Mouse (Mus musculus): ENCODE results near the gene Rab31. TPM values are rescaled to one million over a fixed set of nuclear protein-coding genes. Genes with fewer than 3 reads are reported as not detected.
"Not testable (repeated sequence)": the region's sequence is repeated elsewhere in the genome, so short reads cannot be mapped to it uniquely, and the experiment has no call there.

The Rab31 gene
- polyA plus RNA-seq, 1 experiment from 2014 or later: 36.7 TPM

- Histone ChIP-seq H3K27ac (no peak overlapping the region), H3K36me3 (no peaks in the 10 kb centered on the region), H3K4me3 (no peak overlapping the region), H3K4me1 (no peaks in the 10 kb centered on the region), H3K9me3 (no peaks in the 10 kb centered on the region), H3K4me2 (no peak overlapping the region), H3K27me3 (no peaks in the 10 kb centered on the region), H3K9ac (no peak overlapping the region)
- 77% methylated on average over 6 of the region's 6 CpGs for WGBS
- no peak for ATAC-seq (ENCODE audit: borderline replicate concordance, extremely low read depth, low FRiP score, low TSS enrichment)
Measured at GRCm38 (mm10) chr17:65629943-65630342, 142.6 kb downstream of the Rab31 start.

GRCm38 (mm10) chr17:65628823-65629532, 143.6 kb downstream of the Rab31 start:
- H3K4me1 ChIP-seq; H3K27ac ChIP-seq; H3K9ac ChIP-seq; H3K27me3 ChIP-seq; H3K36me3 ChIP-seq; ATAC-seq (ENCODE audit: borderline replicate concordance, extremely low read depth, low FRiP score, low TSS enrichment); H3K9me3 ChIP-seq; H3K4me3 ChIP-seq; H3K4me2 ChIP-seq: not testable (repeated sequence)
- WGBS: 59% methylated on average over 13 of the region's 13 CpGs

DNA sequence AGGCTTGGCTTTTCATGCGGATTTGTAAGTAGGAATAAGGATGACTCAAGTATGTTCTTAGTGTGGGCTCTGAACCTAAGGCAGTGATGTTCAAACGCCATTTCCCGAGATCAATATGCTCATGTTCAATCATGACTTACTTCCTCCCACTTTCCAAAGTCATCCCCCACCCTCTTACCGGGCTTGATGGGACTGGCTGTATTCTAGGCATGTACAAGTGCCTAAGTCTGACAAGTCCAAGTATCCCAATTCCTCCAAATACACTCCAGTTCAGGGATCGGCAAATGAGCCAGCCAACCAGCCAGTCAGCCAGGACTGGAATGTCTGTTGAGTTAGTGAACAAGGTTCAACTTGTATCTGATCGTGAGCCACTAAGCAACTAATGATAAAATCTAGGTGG, 146.3 kb downstream of the Rab31 start:
- Histone ChIP-seq H3K36me3 (no peaks in the 10 kb centered on the region), H3K4me2 (no peak overlapping the region)
- 85% methylated on average over 6 of the region's 6 CpGs for WGBS

GRCm38 (mm10) chr17:65625563-65625962, 147.0 kb downstream of the Rab31 start:
- H3K4me3 ChIP-seq: no peak overlapping the region
- H3K27ac ChIP-seq: no peak overlapping the region
- H3K9ac ChIP-seq: no peak overlapping the region
- ATAC-seq (ENCODE audit: borderline replicate concordance, extremely low read depth, low FRiP score, low TSS enrichment): no peak
- H3K36me3 ChIP-seq: no peaks in the 10 kb centered on the region
- no peaks in the 10 kb centered on the region for H3K27me3 ChIP-seq
- no peaks in the 10 kb centered on the region for H3K4me1 ChIP-seq
- no peak overlapping the region for H3K4me2 ChIP-seq
- 85% methylated on average over 6 of the region's 6 CpGs for WGBS
- no peaks in the 10 kb centered on the region for H3K9me3 ChIP-seq

More for the DNA sequence above, 146.3 kb downstream of the Rab31 start:
- Histone ChIP-seq H3K4me1 (no peaks in the 10 kb centered on the region), H3K27ac (no peak overlapping the region), H3K9me3 (no peaks in the 10 kb centered on the region), H3K27me3 (no peaks in the 10 kb centered on the region), H3K9ac (no peak overlapping the region), H3K4me3 (no peak overlapping the region)
- no peak for ATAC-seq (ENCODE audit: borderline replicate concordance, extremely low read depth, low FRiP score, low TSS enrichment)

DNA sequence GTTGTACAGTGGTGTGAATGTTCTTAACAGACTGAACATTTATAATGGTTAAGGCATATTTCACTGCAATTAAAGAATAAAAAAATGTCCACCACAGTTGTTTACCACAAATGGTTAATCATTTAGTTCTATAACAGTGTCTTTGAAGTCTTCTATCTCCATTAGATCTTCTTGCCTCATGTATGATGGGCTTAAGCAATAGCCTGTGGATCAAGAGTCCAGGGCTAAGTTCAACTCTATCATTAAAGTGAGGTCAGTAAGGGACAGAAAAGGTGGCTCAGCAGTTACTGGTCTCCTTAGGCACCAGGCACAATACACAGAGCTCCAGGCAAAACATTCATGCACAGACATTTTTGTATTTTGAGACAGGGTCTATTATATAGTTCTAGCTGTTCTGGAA, 149.4 kb downstream of the Rab31 start:
- no peak overlapping the region for H3K27ac ChIP-seq

GRCm38 (mm10) chr17:65618431-65618830, 154.1 kb downstream of the Rab31 start:
- no peaks in the 10 kb centered on the region for H3K9me3 ChIP-seq
- no peak overlapping the region for H3K4me3 ChIP-seq
- no peak for ATAC-seq (ENCODE audit: borderline replicate concordance, extremely low read depth, low FRiP score, low TSS enrichment)
- H3K4me2 ChIP-seq: no peak overlapping the region
- no peaks in the 10 kb centered on the region for H3K36me3 ChIP-seq
- 89% methylated on average over 2 of the region's 2 CpGs for WGBS
- H3K27ac ChIP-seq: no peak overlapping the region
- peaks cover 7% of the 10 kb centered on the region; the same call in 1 of the 2 replicates for H3K4me1 ChIP-seq
- H3K27me3 ChIP-seq: no peaks in the 10 kb centered on the region
- H3K9ac ChIP-seq: no peak overlapping the region

More for the DNA sequence above, 149.4 kb downstream of the Rab31 start:
- Histone ChIP-seq H3K4me1 (no peaks in the 10 kb centered on the region), H3K4me2 (no peak overlapping the region), H3K27me3 (no peaks in the 10 kb centered on the region), H3K4me3 (no peak overlapping the region), H3K9me3 (no peaks in the 10 kb centered on the region), H3K9ac (no peak overlapping the region), H3K36me3 (no peaks in the 10 kb centered on the region)
- ATAC-seq (ENCODE audit: borderline replicate concordance, extremely low read depth, low FRiP score, low TSS enrichment): no peak

GRCm38 (mm10) chr17:65615678-65616077, 156.9 kb downstream of the Rab31 start:
- H3K4me3 ChIP-seq: no peak overlapping the region
- no peak overlapping the region for H3K9ac ChIP-seq
- peaks cover 16% of the 10 kb centered on the region for H3K4me1 ChIP-seq
- no peaks in the 10 kb centered on the region for H3K9me3 ChIP-seq
- 42% methylated on average over 3 of the region's 3 CpGs for WGBS
- no peaks in the 10 kb centered on the region for H3K36me3 ChIP-seq
- no peak for ATAC-seq (ENCODE audit: borderline replicate concordance, extremely low read depth, low FRiP score, low TSS enrichment)
- no peaks in the 10 kb centered on the region for H3K27me3 ChIP-seq
- no peak overlapping the region for H3K4me2 ChIP-seq
- no peak overlapping the region for H3K27ac ChIP-seq

- H3K4me3 ChIP-seq: peak overlapping the region; percentile 89
- no peak for ATAC-seq (ENCODE audit: borderline replicate concordance, extremely low read depth, low FRiP score, low TSS enrichment)
- no peaks in the 10 kb centered on the region for H3K27me3 ChIP-seq
- no peaks in the 10 kb centered on the region for H3K9me3 ChIP-seq
- H3K9ac ChIP-seq: peak overlapping the region; percentile 80
- H3K36me3 ChIP-seq: 0 out of 2 replicates have a peak, but pooled peaks cover 2% of the 10 kb centered on the region
- H3K4me1 ChIP-seq: peaks cover 23% of the 10 kb centered on the region
- H3K27ac ChIP-seq: peak overlapping the region; percentile 99
- under 1% methylated on average over 9 of the region's 9 CpGs for WGBS
- peak overlapping the region; percentile 67 for H3K4me2 ChIP-seq
Measured at GRCm38 (mm10) chr17:65614431-65614830, 158.1 kb downstream of the Rab31 start.

- Histone ChIP-seq H3K27me3 (no peaks in the 10 kb centered on the region), H3K27ac (peak within 1 kb of the TSS; percentile 99), H3K4me1 (peaks cover 30% of the 10 kb centered on the region), H3K36me3 (0 out of 2 replicates have a peak, but pooled peaks cover 4% of the 10 kb centered on the region), H3K9me3 (no peaks in the 10 kb centered on the region), H3K9ac (peak within 1 kb of the TSS; percentile 97), H3K4me2 (peak within 1 kb of the TSS; percentile 67), H3K4me3 (peak within 1 kb of the TSS; percentile 89)
- WGBS: under 1% methylated on average over 83 of the region's 85 CpGs
- ATAC-seq (ENCODE audit: borderline replicate concordance, extremely low read depth, low FRiP score, low TSS enrichment): peak; percentile 93
Measured at GRCm38 (mm10) chr17:65613463-65614412, 158.8 kb downstream of the Rab31 start, which contains the start of gene Vapa. Vapa (minus strand) TSS chr17:65613555.

DNA sequence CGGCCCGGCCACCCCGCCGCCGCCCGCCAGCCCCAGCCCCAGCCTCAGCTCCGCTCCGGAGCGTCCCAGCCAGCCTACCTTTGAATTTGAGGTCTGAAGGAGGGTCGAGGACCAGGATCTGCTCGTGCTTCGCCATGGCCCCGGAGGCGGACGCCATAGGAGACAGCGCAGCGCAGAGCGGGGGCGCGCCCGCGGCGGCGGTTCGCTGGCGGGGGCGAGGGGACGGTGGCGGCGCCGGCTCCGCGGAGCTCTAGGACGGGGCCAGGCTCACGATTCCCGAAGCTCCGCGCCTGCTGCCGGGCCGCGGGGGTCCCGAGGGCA, 159.4 kb downstream of the Rab31 start:
- ATAC-seq (ENCODE audit: borderline replicate concordance, extremely low read depth, low FRiP score, low TSS enrichment): peak; percentile 64; the same call in 1 of the 2 replicates
- Histone ChIP-seq H3K27me3 (no peaks in the 10 kb centered on the region), H3K4me2 (peak overlapping the region; percentile 59; the same call in 1 of the 2 replicates), H3K9ac (peak overlapping the region; percentile 97), H3K36me3 (0 out of 2 replicates have a peak, but pooled peaks cover 4% of the 10 kb centered on the region), H3K4me3 (peak overlapping the region; percentile 89), H3K27ac (peak overlapping the region; percentile 99), H3K4me1 (peaks cover 35% of the 10 kb centered on the region), H3K9me3 (no peaks in the 10 kb centered on the region)
- 0% methylated on average over 40 of the region's 42 CpGs for WGBS

GRCm38 (mm10) chr17:65612391-65613141, 160.0 kb downstream of the Rab31 start:
- WGBS: under 1% methylated on average over 58 of the region's 91 CpGs
- H3K36me3 ChIP-seq: 0 out of 2 replicates have a peak, but pooled peaks cover 4% of the 10 kb centered on the region
- H3K27me3 ChIP-seq: no peaks in the 10 kb centered on the region
- H3K4me3 ChIP-seq: peak overlapping the region; percentile 89
- H3K4me2 ChIP-seq: peak overlapping the region; percentile 59
- H3K9ac ChIP-seq: peak overlapping the region; percentile 97
- peak overlapping the region; percentile 99 for H3K27ac ChIP-seq
- H3K4me1 ChIP-seq: peaks cover 40% of the 10 kb centered on the region
- peak; percentile 32 for ATAC-seq (ENCODE audit: borderline replicate concordance, extremely low read depth, low FRiP score, low TSS enrichment)
- H3K9me3 ChIP-seq: no peaks in the 10 kb centered on the region

All from lung, embryonic 15.5 days (tissue).